Mouse (Mus musculus): ENCODE measurements around the gene Prkce.

DNA sequence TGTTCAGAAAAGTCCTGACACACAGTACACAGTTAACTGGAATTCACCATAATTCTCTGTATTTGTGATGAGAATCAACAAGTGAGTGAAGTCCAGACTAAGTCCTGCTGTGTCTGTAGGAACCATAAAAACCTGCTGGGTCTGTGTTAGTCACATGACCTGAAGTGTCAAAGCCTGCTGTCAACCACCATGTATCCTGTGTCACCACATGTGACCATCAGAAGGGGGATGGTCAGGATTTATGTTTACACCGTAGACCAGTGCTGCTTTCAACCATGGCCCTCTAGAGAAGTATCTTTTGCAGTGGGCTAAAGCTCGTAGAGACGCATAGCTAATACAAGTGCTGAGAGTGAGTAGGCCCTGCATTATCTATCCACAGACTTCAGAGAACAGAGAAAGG lies 44.4 kb upstream of the Prkce start:
- TF ChIP-seq CTCF (IDR thresholded peaks at IDR 0.05; ENCODE audit: low read depth) (no peak), EP300 (IDR thresholded peaks at IDR 0.05; ENCODE audit: low read depth) (no peak)
